Mouse (Mus musculus) lung, postnatal 36 days (tissue): ENCODE results near the gene Bysl.
"Not testable (repeated sequence)": the region's sequence is repeated elsewhere in the genome, so short reads cannot be mapped to it uniquely, and the experiment has no call there.

Source experiments
- DNase-seq: peaks from one replicate; pipeline ENCODE4 v3.0.0; 2022; ENCODE audit warnings: mixed read lengths

The Bysl gene

DNA sequence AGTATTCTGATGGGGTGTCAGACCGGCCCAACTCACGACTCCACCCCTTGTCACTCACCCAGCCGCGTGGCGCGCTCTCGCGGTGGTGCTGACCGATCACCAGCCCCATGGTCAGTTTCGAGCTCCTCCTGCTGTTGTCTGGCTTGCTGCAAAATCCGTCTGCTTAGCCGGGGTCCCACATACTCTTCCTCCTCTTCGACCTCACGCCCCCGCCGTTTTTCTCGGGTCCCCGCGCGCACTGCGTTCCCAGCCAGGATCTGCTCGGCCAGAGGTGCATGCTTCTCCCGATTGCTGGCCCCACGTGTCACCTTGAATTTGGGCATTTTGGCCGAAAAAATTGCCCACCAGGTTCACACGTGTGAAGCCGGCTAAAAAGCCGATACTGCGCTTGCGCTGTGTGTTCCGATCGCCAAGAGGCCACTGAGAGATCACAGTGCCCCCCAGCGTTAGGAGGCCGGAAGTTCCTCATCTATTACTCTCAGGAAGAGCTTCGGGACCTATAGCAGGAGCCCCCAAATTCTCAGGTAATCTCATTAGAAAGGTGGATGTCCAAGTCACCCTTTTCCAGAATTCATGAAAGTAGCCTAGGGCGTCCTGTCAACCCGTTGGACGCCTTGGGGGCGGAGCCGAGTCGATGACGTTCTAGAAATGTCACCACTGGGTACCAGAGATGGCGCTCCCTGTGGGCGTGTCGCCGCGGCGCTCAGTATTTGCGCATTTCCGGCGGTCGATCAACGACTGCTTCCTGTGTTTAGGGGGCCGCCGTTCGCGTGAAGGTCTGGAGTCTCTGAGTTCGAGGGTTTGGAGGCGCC lies at the start of gene Bysl, which contains the start of the genes Med20 and Gm20517:
Gene Bysl, minus strand, starts transcription at position 644 of the 812 bp plus-strand sequence.
Gene Med20, plus strand, starts transcription at position 734 of the 812 bp plus-strand sequence.
Gene Gm20517, plus strand, starts transcription at position 741 of the 812 bp plus-strand sequence.
- DNase-seq: peak; percentile 98

- DNase-seq: no peak
Observed at GRCm38 (mm10) chr17:47658741-47659243, 47.5 kb upstream of the Bysl start.

GRCm38 (mm10) chr17:47657901-47658300 lies 46.6 kb upstream of the Bysl start:
- DNase-seq: no peak

GRCm38 (mm10) chr17:47655697-47656096 lies 44.4 kb upstream of the Bysl start:
- no peak for DNase-seq

DNA sequence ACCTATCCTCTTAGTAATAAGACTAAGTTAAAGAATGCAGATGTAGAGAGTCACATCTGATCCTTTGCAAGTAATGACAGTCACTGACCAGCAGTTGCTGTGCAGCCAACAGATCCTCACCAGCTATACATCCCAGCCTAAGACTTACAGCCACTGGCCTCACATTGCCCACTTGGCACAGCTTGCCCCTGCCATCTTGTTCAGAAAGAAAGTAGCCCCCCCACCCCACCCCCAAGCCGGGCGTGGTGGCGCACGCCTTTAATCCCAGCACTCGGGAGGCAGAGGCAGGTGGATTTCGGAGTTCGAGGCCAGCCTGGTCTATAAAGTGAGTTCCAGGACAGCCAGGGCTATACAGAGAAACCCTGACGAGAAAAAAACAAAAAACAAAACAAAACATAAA lies 43.1 kb upstream of the Bysl start:
- not testable (repeated sequence) for DNase-seq

GRCm38 (mm10) chr17:47651953-47652352 lies 40.7 kb upstream of the Bysl start:
- no peak for DNase-seq

DNA sequence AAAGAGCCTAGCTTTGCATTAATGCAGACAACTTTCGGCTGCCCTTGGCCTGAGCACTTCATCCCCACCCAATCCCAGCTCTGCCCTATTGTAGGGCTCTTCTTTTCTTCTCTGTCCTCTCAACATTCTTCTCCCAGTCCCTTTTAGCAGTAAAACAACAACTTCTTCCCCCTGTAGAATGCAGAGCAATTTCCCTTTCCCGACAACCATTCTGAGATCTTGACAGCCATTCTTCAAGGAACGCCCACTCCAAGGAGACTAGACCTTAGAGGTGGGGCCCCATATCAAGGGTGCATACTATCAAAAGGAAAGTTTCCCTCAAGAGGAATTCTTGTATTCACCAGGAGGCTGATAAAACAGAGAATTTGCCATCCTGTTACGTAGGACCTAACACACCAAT lies 37.7 kb upstream of the Bysl start:
- no peak for DNase-seq

DNA sequence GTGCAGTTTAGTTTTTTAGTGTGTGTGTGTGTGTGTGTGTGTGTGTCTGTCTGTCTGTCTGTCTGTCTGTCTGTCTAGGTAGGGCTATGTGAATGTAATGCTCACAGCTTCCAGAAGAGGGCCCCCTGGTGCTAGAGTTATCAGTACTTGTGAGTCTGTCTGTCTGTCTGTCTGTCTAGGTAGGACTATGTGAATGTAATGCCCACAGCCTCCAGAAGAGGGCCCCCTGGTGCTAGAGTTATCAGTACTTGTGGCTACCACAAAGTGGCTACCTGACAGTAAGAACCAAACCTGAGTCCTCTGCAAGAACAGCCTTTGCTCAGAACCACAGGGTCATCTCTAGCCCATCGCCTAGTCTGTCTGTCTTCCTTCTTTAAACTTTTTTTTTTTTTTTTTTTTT lies 35.4 kb upstream of the Bysl start:
- DNase-seq: peak; percentile 90

DNA sequence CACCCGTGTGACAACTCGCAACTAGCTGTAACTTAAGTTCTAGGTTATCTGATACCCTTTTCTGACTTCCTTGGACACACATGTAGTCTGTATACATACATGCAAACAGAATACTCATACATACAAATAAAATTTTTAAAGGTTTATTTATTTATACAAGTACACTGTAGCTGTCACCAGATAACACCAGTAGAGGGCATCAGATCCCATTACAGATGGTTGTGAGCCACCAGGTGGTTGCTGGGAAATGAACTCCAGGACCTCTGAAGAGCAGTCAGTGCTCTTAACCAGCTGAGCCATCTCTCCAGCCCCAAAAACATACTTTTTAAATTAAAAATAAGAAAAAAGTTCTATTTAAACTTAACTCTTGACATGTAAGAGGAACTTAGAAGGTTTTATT lies 31.7 kb upstream of the Bysl start:
- DNase-seq: no peak

DNA sequence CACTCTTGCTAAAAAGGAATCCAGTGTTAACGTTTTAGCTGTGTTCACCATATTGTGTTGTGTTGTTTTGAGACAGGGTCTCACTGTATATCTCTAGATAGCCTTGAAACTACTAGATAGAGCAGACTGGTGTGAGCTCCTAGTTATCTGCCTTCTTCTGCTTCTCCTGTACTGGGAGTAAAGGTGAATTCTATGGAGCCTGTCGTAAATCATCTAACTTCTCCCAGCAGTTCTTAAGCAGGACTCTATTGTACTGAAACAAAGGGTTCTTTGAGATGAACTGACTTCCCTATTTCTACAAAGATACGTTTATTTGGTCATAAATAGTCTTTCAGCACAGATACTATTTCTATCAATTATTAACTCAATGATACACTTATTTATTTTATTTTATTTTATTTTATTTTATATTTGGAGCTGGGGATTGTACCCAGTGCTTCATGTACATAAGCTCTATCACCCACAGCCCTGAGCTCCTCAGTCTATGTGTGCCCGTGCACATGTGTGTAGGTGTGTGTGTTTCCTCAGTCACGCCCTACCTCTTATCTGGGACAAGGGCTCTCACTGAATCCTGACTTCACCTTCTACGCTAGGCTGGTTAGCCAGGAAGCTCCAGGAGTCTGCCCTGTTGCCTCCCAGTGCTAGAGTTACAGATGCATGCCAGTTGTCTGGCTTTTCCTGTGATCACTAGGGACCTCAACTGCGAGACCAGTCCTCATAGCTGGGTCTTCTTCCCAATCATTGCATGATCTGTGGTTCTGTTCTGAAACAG lies 22.9 kb upstream of the Bysl start:
- peak; percentile 69 for DNase-seq

DNA sequence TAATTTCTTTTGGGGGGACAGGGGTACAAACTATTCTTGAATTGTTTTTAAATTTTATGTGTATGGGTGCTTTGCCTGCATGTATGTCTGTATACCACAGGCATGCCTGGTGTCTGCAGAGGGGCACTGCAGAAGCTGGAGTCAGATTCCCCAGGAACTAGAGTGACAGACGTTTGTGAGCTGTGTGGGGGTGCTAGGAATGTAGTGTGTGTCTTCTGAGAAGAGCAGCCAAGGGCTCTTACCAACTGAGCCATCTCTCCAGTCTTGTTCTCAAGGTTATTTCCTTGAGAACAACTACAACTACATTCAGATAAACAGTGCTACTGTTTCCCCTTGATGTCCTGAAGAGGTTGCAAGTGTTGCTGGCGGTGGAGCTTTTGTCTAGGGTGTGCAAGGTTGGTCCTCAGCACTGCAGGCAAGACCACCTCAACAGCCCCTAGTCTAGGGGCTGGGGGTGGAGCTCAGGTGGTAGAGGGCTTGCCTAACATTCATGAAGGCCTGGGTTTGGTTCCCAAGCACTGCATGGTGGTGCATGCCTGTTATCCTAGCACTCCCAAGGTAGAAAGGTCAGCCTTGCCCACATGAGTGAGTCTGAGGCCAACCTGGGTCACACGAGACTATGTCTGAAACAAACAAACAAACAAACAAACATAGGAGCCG lies 21.0 kb upstream of the Bysl start:
- no peak for DNase-seq

GRCm38 (mm10) chr17:47630678-47631065 lies 19.4 kb upstream of the Bysl start, which contains the start of gene Usp49:
Gene Usp49, plus strand, starts transcription at chr17:47630690.
- DNase-seq: no peak

DNA sequence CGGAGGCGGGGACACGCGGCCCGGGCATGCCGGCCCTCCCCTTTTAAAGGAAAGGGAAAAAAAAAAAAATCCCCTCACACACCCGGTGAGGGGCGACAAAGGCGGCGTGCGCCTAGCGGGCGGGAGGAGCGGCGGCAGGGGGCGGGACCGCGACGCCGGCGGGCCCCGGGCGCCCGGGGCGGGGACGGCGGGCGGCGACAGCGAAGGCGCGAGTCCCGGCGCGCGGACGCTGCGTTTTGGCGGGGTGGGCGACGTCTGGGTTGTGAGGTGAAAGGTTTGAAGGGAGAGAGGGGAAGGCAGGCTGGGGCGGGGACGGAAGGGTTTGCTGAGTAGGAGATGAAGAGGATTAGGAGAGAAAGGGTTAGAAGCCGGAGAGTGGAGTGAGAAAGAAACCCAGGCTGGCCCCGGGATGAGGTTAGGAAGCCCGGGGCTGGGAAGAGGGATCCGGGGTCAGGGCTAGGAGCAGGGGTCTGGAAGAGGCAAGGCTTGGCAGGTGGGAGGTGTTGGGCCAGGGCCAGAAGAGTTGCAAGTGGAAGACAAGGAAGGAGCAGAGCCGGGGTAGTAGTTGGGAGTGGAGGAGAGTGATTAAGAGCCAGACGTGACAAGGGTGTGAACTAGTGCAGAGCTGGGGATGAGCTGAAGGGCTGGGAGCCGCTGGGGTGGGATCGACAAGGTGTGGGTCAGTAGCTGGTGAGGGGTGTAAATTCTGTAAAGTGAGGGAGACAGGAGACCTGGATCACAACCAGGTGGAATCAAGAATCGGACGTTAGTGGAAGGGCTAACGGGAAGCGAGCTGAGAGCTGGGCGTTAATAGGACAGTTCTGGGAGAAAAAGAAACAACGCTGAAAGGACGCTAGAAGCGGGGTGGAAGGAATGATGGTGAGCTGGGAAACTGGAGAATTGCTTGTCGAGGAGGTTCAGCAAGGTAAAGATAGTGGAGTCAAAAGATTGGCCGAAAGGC lies 18.7 kb upstream of the Bysl start:
- DNase-seq: peak; percentile 21

DNA sequence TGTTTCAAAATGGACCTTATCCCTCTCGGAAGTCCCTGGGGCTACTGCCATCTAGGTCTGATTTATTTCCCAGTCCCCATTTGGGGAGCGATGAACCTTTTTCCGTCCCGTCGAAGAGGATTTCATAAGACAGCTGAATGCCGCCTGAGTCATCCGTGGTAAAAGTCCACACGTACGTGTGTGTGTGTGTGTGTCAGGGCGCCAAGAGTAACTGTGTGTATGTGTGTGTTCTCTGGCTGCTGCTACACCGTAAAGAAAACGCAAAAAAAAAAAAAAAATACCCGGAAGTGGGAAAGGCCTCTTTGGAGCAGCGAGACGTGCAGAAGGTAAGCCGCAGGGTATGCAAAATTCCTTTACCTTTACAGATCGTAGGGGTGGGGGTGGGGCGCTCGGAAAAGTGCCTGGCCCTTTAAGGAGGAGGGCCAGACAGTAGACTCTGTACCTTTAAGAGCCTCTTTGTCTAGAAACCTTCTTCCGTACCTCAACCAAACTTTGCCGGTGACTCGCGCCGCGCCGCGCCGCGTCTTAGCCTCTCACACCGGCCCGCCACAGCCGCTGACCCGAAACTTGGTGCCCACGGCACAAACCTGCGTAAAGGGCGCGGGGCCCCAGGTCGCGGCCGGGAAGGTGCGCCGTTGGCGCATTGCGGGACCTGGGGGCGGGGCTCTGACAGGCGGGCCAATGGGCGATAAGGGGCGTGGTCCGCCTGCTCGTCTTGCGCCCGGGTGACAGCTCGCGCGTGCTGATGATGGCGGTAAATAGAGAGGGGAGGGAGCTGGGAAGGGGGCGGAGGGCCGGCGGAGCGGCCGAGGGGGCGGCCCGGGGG lies 17.8 kb upstream of the Bysl start:
- peak; percentile 96 for DNase-seq

- DNase-seq: no peak
Observed at GRCm38 (mm10) chr17:47627791-47628190, 16.5 kb upstream of the Bysl start.

GRCm38 (mm10) chr17:47626031-47626430 lies 14.7 kb upstream of the Bysl start:
- peak; percentile 22 for DNase-seq

- DNase-seq: no peak
Observed at GRCm38 (mm10) chr17:47625088-47625487, 13.8 kb upstream of the Bysl start.

- DNase-seq: not testable (repeated sequence)
Observed at GRCm38 (mm10) chr17:47624572-47624971, 13.3 kb upstream of the Bysl start.

GRCm38 (mm10) chr17:47622912-47623554 lies 11.7 kb upstream of the Bysl start:
- no peak for DNase-seq

DNA sequence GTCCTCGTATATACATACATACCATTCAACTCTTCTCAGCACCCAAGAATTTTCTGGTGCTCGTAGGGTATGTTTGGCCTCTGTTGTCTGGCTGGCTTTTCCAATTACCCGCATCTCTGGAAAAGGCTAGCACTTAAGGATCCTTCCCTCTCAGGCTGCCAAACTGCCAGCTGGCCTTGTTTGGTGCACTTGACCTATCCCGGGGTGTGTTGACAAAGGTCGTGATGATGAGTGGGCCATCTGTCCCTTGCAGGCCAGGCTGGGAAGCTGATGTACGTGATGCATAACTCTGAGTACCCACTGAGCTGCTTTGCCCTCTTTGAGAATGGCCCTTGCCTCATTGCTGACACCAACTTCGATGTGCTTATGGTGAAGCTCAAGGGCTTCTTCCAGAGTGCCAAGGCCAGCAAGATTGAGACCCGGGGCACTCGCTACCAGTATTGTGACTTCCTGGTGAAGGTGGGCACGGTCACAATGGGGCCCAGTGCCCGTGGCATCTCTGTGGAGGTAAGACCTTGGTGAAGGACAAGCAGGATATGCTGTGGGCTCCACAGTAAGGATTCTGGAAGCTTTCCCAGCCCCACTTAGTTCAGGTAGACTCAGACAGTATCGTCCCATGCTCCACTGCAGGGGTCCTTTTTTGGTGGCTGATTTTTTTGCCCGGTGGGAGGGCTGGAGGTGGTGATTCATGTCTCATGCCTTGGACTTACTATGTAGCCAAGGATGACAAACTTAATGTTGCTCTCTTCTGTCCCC lies 7.4 kb upstream of the Bysl start:
- no peak for DNase-seq
